Mouse (Mus musculus) right cerebral cortex, postnatal 36 days (tissue): ENCODE data around the gene Hist1h3c.
A peak's percentile ranks its signal among the peaks of the same experiment; 100 is the strongest.
"Not testable (repeated sequence)": the region's sequence is repeated elsewhere in the genome, so short reads cannot be mapped to it uniquely, and the experiment has no call there.

Experiments
- DNase-seq, 2 experiments: peaks; one replicate each; pipeline ENCODE4 v3.0.0; 2022; ENCODE audit warnings: low spot score in 2 of 2, mixed read lengths in 1 of 2

Gene Hist1h3c

DNA sequence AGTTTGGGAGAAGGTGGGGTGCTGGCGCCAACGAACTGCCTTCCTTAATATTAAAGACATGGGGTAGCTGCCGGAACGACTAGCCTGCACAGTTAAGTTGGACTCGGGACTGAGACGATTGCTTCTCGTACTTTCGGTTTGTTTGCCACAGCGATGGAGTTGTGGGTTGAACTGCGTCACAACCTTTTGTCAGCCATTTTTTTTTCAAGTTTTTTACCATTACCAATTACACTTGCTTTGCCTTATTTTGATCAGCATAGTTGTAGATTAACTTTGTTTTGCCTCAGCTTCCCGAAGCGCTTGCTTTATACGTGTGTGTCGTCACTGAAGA is 5.5 kb downstream of the Hist1h3c start:
- no peak for DNase-seq

DNA sequence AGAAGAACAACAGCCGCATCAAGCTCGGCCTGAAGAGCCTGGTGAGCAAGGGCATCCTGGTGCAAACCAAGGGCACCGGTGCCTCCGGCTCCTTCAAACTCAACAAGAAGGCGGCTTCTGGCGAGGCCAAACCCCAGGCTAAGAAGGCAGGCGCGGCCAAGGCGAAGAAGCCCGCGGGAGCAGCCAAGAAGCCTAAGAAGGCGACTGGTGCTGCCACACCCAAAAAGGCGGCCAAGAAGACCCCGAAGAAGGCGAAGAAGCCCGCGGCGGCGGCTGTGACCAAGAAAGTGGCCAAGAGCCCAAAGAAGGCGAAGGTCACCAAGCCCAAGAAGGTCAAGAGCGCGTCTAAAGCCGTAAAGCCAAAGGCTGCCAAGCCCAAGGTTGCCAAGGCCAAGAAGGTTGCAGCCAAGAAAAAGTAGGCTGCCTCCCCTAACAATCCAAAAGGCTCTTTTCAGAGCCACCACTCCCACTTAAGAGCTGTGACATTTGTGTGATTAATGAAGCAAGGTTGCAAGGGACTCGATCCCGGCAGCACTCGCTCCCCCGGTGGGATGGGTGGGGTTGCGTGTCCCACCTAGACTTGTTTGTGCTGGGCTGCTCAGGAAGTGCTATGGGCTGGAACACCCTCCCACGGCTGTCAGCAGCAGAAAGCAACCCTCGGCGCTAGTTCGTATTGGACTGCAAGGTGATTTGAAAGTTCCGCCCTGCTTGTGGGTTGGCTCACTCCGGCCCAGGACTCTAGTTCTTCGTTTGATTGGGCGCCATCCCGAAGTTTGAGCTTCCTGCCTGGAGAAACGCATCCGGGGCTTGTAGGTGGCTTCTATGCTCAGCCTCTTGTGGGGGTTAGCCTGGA is 6.1 kb downstream of the Hist1h3c start:
- peak; percentile 94 to 97 for DNase-seq

DNA sequence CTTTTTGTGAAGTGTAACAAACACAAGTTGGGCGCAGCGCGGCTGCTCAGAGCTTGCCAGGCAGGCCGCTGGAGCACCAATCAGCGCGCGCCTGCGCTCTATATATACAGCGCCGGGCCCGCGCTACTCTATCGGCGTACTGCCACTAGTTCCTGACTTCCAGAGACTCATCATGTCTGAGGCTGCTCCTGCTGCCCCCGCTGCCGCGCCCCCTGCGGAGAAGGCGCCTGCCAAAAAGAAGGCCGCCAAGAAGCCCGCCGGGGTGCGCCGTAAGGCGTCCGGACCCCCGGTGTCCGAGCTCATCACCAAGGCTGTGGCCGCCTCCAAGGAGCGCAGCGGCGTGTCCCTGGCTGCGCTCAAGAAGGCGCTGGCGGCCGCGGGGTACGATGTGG is 6.7 kb downstream of the Hist1h3c start, which contains the start of gene Hist1h1c:
Hist1h1c (plus strand) TSS at position 132 of the 392 bp plus-strand sequence.
- peak; percentile 88 to 91 for DNase-seq

DNA sequence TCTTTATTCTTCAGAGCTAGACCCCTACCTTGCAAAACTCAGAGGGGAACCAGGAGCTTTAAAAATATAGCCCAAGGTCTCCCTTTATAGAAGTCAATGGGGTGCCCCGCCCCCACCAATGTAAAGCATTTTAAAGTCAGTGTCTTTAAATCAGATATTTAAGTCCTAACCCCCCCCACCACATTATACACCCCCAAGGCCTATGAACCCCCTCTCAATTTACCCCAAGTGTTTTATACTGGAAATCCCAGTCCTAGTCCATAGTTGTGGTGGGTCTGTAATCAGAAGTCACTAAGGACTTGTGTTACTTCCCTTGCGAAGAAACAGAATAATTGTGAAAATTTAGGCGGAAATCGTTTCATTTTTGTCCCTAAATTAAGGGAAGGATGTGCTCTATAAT is 7.4 kb downstream of the Hist1h3c start:
- no peak for DNase-seq

DNA sequence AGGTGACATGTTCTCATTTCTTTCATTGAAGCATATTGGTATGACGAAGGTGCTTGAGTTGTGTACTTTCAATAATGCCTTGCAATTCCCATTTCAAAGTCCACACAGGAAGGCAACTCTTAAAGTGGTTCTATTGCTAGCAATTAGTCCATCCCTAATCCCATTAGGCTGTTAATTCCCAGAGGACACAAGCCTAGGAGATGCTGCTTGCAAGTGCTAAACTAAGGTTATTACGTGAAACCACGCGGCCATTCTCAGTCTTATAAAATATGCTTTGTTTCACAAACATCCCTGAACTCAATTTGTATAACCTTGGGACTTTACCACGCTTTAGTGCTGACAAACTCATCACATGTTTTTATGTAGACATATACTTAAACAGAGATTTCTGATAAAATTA is 8.3 kb downstream of the Hist1h3c start:
- no peak for DNase-seq

DNA sequence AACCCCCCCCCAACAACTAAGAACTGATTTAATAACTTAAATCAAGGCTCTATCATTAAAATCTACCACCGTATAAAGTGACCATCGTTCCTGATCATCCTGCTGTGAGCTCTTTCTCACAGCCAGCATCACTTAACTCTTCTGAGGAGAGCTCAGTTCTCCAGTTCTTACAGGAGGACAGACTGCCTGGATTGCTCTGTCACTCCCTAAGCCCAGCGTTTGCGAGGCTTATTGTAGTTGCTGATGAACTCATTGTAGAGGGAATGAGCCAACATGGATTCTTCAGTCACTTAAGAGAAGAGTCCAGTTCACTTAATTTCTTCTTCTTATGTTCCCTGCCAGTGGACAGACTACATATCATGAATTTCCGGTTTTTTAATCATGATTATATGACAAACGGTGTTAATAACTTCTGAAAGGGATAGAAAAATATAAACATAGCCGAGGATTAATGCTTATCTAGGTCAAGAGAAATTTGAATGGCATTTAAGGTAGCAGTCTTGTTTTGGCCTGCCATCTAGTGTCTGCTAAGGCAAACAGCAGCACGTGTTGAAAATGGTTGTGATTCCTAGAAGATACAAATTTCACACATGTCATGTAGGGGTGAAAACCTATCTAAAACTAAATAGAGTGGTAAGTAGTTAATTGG is 13.1 kb downstream of the Hist1h3c start:
- DNase-seq = no peak

DNA sequence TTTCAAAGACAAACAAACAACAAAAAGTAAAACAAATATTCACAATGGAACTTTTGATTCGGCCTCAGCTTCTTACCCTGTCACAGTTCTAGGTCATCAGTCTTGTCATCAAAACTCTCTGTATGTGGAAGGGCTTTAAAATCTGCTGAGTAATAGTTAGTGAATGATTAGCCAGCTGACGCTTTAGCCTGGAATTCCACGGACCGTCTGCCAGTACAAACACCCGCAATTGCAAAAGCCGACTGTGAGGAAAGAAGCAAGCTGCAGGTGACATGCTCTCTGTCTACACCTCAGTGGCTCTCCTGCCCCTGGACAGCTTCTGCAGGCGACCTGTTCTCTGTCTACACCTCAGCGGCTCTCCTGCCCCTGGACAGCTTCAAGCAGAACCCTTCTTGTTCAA is 14.9 kb downstream of the Hist1h3c start:
- no peak for DNase-seq

DNA sequence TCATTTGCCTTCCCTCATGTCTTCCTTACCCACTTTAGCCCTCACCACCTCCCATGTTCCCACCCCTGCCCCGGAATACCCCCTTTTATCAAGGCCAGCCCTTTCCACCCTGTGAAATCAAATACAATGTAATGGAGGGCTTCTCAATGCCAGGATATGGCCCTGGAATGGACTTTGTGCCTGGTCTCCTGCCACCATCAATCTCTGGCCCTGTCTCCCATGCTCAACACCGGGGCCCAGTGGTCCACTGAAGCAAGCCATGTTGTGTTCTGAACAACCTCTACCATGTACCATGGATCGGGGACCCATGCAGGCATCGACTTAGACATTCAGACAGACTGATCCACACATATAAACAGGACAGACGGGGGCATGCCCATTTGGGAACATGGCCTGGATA is 15.7 kb downstream of the Hist1h3c start:
- DNase-seq = no peak

DNA sequence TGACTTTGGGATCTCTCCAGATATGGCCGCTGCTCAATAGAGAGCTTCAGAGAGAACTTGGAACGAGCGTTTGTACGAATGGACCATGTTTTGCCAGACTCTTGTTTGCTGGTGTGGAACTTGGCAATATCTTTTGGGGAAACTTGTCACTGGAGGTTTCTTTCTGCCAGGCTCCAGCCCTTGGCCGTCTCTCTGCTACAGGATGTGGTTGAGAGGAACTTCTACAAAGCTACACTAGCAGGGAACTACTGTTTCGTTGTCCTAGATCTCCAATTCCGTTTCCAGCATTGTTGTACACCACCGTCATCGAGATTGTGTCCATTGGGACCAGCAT is 16.2 kb downstream of the Hist1h3c start:
- DNase-seq = no peak

DNA sequence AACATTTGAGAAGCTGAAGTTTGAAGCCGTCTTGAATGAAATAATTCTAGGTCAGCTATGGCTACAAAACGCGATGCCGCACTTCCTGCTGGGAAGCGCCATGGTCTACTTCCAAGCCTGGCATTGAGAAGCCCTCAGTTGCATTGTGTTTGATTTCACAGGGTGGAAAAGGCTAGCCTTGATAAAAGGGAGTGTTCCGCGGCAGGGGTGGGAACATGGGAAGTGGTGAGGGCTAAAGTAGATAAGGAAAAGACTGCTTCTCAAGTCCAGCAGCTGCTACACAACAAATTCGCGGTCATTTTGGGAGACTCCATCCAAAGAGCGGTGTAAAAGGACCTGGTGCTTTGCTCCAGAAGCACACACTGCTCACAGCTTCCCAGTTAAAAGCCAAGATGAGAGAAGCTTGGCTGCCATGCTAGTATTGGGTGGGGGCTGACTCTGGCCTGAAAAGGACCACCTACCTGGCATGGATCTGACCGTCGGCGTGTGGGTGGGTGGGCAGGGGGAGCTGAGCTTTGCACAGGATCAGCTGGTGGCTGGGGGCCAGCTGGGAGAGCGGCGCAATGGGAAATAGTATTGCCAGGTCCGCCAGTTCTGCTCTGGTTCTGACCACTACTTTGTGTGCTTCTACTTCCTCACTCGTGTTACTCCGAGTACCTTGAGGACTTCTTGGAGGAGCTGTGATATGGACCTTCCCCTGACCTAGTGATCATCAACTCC is 16.8 kb downstream of the Hist1h3c start:
- no peak for DNase-seq

DNA sequence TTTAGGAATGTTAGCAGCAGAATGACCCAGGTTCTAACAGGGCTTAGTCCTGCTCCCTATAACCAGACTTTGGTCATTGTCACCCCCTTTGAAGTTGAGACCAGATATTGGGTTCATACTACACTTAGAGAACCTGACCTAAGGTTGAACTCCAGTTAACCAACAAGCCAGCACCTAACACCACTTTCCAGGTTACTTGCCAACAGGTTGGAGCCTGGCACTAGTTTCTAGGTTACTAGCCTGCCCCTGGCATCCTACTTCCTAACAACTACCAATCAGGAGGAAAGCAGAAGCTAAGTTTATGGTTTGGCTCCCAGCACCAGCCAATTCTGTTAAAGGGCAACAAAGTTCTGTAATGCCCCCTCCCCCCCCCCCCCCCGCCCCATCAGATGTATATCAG is 20.2 kb downstream of the Hist1h3c start:
- DNase-seq = no peak

DNA sequence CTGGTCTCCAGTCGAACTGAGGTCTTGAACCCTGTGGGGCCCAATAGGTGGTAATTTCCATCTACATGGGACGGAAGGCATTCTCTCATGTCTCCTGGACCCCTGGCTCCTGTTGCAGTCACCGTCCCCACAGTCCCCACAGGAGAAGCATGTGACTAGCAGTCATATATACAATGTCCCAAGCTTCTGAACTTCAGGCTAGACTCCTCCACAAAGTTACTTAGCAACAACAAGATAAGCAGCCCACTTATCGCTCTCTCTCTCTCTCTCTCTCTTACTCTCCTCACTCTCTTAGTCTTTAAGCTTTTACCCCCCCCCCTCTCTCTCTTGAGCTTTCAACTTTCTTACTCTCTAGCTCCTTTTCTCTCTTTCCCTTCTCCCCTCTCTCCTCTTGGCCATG is 21.2 kb downstream of the Hist1h3c start:
- no peak for DNase-seq

DNA sequence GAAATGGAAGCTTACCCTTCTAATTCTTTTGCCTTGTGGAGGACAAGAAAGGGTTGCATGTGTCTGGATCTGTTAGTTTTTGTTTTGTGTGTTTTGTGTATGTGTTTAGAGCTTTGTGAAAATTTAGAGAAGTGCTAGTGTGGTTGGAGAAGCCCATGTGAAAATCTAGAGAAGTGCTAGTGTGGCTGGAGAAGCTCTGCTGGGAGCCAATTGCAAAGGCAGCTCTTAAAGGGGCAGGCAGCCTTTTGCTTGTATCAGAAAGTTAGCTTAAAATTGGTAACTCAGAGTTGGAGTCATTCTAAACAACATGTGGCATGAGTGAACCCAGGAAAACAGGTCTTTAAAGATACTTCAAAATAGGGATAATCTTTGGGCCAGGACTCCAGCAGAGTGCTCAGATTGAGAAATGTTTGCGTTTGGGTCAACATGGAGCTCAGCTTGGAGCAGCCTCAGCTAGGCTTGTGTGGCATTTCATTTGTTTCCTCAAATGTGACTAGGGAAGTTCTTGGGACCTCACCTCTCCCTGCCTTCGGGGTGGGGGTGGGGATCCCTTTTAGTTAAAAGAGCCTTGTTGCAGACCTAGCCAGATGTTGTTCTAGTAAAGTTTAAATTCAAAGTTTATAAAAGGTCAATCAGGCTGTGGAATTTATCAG is 27.7 kb downstream of the Hist1h3c start:
- not testable (repeated sequence) for DNase-seq

DNA sequence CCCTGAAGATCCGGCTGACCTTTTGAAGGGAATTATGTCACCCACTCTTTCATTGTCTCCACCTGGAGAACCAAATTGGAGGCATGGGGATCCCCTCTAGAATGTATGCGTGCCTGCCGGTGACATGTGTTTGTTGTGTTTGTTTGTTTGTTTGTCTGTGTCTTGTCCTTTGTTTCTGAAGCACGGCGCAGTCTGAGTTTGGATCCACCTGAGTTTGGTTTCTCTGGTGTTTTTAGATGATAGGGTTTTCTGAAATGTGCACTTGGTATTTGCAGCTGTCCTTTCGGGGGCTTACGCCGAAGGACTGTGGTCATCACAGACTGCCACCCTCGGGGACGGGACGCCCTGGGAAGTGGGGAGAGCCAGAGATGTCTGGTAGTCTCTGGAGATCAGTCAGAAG is 28.2 kb downstream of the Hist1h3c start:
- no peak for DNase-seq

DNA sequence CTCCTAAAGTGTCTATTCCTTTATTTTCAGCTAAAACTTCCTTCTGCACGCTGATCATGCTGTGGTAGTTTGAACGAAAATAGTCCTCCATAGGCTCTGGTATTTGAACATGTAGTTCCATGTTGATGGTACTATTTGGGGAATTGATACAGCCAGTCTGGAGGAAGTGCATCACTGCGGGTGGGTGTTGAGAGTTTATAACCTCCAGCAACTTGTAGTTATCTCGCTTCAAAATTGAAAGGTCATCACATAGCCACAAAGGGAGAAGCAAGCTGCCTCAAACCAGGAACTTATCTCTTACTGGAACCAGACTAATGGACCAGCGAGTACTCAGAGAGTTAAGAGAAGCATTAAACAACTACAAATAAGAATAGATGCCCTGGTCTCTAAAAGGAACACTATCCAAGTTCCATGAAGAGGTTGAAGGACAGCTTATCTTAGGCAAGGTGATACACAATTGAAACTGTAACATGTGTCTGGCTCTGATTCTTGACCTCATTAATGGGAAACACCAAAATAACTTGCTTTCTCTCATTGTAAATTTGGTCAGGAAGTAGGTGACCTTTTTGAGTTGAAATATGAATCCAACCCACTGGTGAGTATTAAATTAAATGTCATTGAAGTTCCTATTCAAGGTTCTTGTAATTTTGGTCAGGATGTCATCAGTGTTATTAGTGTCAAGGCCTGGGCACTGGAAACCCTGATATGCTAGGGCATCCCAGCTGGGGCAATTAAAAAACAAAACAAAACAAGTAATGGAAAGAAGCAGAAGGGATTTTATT is 28.9 kb downstream of the Hist1h3c start:
- no peak for DNase-seq

DNA sequence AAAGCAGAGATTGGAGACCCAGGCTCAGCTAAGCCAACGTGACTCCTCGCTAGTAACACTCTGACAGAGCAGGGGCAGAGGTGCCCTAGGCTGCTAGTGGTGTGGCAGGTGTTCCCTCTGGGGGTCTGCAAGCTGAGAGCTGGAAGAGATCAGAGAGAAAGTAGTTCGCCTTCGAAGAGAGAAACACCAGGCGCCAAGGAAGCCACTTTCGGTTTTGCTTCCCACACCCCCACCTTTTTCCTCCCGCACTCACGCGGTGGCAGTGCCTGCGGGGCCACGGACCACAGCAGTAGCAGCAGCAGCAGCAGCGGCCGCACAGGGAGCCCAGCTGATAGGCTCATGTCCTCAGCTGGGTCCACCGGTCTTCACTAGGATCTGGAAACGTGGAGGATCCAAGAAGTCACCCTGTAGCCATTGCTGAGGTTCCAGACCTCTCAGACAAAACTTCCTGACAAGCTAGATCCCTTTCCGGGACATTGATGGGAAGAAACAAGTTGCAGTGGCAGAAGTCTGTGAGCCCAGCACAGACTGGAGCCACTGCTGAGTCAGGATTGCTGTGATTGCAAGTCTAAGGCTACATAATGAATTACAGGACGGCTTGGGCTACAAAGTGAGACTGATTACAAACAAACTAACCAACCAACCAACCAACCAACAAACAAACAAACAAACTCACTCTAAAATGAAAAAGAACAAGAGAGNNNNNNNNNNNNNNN is 34.9 kb downstream of the Hist1h3c start, which contains the start of gene Hfe:
Hfe (minus strand) TSS at position 481 of the 716 bp plus-strand sequence.
- DNase-seq = no peak

DNA sequence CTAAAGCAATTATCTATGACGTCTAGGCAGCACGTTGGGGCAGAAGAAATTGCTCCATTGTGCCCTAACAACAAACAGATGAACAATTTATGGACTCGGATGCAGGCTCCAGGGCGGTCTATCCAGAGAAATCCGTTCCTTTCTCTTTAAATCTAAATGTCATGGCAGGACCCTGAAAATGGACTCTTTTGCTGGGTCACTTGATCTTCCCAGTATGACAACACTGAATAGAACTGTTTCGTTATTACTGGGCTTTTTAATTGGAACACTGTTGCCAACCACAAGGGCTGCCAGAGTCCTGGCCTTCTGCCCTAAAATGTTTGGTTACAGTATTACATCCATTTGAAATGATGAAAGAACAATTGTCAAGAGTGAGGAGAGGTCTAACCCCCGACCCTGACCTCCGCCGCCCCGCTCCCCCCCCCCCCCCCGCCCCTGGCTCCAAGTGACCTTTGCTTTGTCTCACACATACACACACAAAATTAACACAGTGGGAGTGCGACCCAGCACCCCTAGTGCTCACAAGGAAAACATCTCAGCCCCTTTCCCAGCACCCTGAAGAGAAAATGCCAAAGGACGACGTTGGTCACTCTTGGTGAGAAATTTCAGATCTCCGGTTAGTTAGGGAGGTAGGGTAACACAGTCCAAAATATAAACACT is 35.6 kb downstream of the Hist1h3c start:
- no peak for DNase-seq

DNA sequence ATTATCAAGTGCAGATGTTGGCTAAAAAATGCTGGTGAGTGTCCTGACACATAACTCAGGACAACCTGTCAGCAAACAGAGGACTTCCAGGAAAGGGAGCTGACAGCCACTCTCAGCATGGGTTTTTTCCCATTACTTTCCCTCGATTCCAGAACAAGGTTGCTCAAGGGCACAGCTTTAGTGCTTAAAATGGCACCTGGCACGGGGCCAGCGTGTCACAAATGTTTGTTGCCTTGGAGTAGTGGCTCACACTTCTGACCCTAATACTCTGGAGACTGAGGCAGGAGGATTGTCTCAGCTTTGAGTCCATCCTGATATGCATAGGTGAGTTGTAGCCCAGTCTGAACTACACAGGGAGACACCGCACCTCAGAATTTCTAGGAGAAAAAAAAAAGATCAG is 36.7 kb downstream of the Hist1h3c start:
- DNase-seq = no peak

DNA sequence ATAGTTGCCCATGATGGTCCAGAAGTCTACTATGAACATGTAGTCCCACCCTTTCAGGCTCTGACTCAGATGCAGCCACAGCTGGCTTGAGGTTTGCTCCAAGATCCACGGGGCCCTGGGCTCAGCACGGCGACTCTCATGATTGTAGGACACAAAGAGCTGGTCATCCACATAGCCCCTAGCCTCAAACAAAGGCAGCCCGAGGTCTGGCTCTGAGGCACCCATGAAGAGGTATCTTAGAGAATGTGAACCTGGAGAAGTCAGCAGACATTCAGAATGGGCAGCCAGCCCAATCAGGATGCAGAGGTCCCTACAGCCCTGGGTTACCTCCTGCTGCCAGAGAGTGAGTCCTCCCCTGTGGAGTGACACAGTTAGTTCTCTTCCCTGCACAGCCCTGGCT is 37.4 kb downstream of the Hist1h3c start:
- DNase-seq = no peak

DNA sequence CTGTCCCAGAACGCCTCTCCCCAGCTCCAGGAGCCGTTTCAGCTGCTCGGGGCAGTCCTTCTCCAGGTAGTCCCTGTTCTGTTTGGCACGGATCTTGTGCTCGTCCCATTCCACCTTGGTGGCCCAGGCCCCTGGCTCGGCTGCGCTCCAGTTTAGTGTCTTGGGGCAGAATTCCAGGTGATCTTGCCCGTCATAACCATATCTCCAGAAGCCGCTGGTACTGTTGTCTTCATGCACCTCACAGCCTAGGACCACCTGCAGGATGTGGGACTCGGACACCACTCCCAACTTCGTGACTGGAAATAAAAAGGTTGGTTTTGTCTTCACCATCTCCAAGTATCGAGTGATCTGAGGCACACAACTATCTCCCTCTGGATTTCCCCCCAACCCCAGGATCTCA is 38.6 kb downstream of the Hist1h3c start:
- DNase-seq = no peak
